In genomic region chr11:65649469-65649868, GRCm38 (mm10) we compare ENCODE assay signal across 28 mouse cellular contexts.
A peak's percentile ranks its signal among the peaks of the same experiment; 100 is the strongest.
DNase-seq lines count a peak whose midpoint lies in the region; ATAC-seq and TF ChIP-seq lines count a peak whose summit lies in the region.
"Had no signal": no experiment of that assay in that cellular context is flagged by ENCODE, and none has a peak within 500 bp of the region (broad histone marks: within the 10 kb centered on the region; RNA-seq: fewer than 3 reads in every experiment).

No protein-coding gene starts in this region.

- no peak for TF ChIP-seq CTCF in heart, adult 2 months (IDR thresholded peaks at IDR 0.05)

- no peak overlapping the region for H3K4me3 ChIP-seq in heart, adult 2 months
- H3K4me3 ChIP-seq in heart, embryonic 15.5 days: no peak overlapping the region
- H3K4me3 ChIP-seq in liver, embryonic 15.5 days (replicated peaks): peak overlapping the region; percentile 32
- H3K4me3 ChIP-seq in midbrain, embryonic 10.5 days: no peak overlapping the region
- H3K4me3 ChIP-seq: embryonic facial prominence, embryonic 10.5 days; kidney, embryonic 15.5 days; limb, embryonic 12.5 days; megakaryocyte, embryonic 14.5 days had no signal

- WGBS in heart, adult 2 months: 39% methylated on average over 4 of the region's 4 CpGs
- 33% methylated on average over 4 of the region's 4 CpGs for WGBS in heart, embryonic 15.5 days
- 31% methylated on average over 4 of the region's 4 CpGs for WGBS in liver, embryonic 15.5 days (ENCODE audit: insufficient replicate concordance)
- 88% methylated on average over 4 of the region's 4 CpGs for WGBS in midbrain, embryonic 10.5 days

- H3K9ac ChIP-seq in heart, adult 2 months (ENCODE audit: low read depth, low read length): no peak overlapping the region
- H3K9ac ChIP-seq in heart, embryonic 15.5 days: no peak overlapping the region
- H3K9ac ChIP-seq in liver, embryonic 15.5 days: peak overlapping the region; percentile 44; the same call in 1 of the 2 replicates
- H3K9ac ChIP-seq: kidney, embryonic 15.5 days; limb, embryonic 12.5 days had no signal

- DNase-seq in heart, adult 2 months: no peak
- DNase-seq in heart, postnatal 4 days: no peak
- no peak for DNase-seq in heart, adult 8-10 months (ENCODE audit: low spot score)
- peak; percentile 7 for DNase-seq in liver
- DNase-seq in spleen, postnatal 10 days (ENCODE audit: low spot score in 2 of 2): no peak
- no peak for DNase-seq in midbrain, embryonic 10.5 days (ENCODE audit: low spot score)
- DNase-seq: adrenal gland, adult 2 months; B cell, adult 2 months; cerebellum, adult 11-12 months; cerebellum, postnatal 10 days; gastrocnemius, postnatal 10 days; kidney, postnatal 36 days; lung, adult 2 months; lung, postnatal 36 days; retina, postnatal 1 day; right cerebral cortex, postnatal 25 days; spleen, adult 18-20 months; thymus, postnatal 14 days had no signal

- peak overlapping the region; percentile 64 for H3K27ac ChIP-seq in heart, adult 2 months
- peak overlapping the region; percentile 96 for H3K27ac ChIP-seq in heart, embryonic 15.5 days
- peak overlapping the region; percentile 89 for H3K27ac ChIP-seq in liver, embryonic 15.5 days (replicated peaks)
- H3K27ac ChIP-seq in midbrain, embryonic 10.5 days (replicated peaks): no peak overlapping the region
- H3K27ac ChIP-seq: embryonic facial prominence, embryonic 10.5 days; hindbrain, postnatal 0 days; kidney, embryonic 15.5 days; limb, embryonic 12.5 days had no signal

- no peak for ATAC-seq in heart, embryonic 15.5 days (replicated peaks; ENCODE audit: insufficient number of reproducible peaks, insufficient read depth, low FRiP score, low read depth)
- peak; percentile 54 for ATAC-seq in liver, embryonic 15.5 days (ENCODE audit: insufficient read depth)
- ATAC-seq: forebrain, embryonic 14.5 days; hindbrain, postnatal 0 days; intestine, postnatal 0 days had no signal

- peaks cover 3% of the 10 kb centered on the region; the same call in 1 of the 2 replicates for H3K4me1 ChIP-seq in heart, adult 2 months (ENCODE audit: control insufficient read depth, insufficient read depth, low read length)
- peaks cover 74% of the 10 kb centered on the region for H3K4me1 ChIP-seq in heart, embryonic 15.5 days (replicated peaks)
- peaks cover 57% of the 10 kb centered on the region for H3K4me1 ChIP-seq in liver, embryonic 15.5 days (replicated peaks)
- no peaks in the 10 kb centered on the region for H3K4me1 ChIP-seq in midbrain, embryonic 10.5 days
- H3K4me1 ChIP-seq: limb, embryonic 12.5 days; megakaryocyte, embryonic 14.5 days had no signal

- H3K4me2 ChIP-seq in heart, embryonic 15.5 days: peak overlapping the region; percentile 39; the same call in 1 of the 2 replicates
- peak overlapping the region; percentile 66 for H3K4me2 ChIP-seq in liver, embryonic 15.5 days
- H3K4me2 ChIP-seq: kidney, embryonic 15.5 days; limb, embryonic 12.5 days had no signal

- H3K27me3 ChIP-seq in heart, adult 2 months (ENCODE audit: control insufficient read depth, insufficient read depth, low read length): no peaks in the 10 kb centered on the region
- H3K27me3 ChIP-seq in heart, embryonic 15.5 days: no peaks in the 10 kb centered on the region
- no peaks in the 10 kb centered on the region for H3K27me3 ChIP-seq in liver, embryonic 15.5 days
- H3K27me3 ChIP-seq in midbrain, embryonic 10.5 days (ENCODE audit: low read depth, poor library complexity, severe bottlenecking): no peaks in the 10 kb centered on the region
- H3K27me3 ChIP-seq: kidney, embryonic 15.5 days; limb, embryonic 12.5 days had no signal

- TF ChIP-seq EP300 in heart, adult 2 months (IDR thresholded peaks at IDR 0.05; ENCODE audit: insufficient read depth, low read depth, low read length): no peak

- H3K79me2 ChIP-seq in heart, adult 2 months (replicated peaks; ENCODE audit: control insufficient read depth, insufficient read depth, low read length): no peaks in the 10 kb centered on the region

- TF ChIP-seq POLR2A in heart, adult 2 months (IDR thresholded peaks at IDR 0.05; ENCODE audit: insufficient read depth, low read depth, low read length): no peak

- no peaks in the 10 kb centered on the region for H3K9me3 ChIP-seq in heart, embryonic 15.5 days (replicated peaks)
- H3K9me3 ChIP-seq in liver, embryonic 15.5 days (replicated peaks): no peaks in the 10 kb centered on the region
- no peaks in the 10 kb centered on the region for H3K9me3 ChIP-seq in midbrain, embryonic 10.5 days (replicated peaks)
- H3K9me3 ChIP-seq: embryonic facial prominence, embryonic 10.5 days; G1E; kidney, embryonic 15.5 days; limb, embryonic 12.5 days; megakaryocyte, embryonic 14.5 days had no signal

- H3K36me3 ChIP-seq in heart, adult 2 months (ENCODE audit: control insufficient read depth, insufficient read depth, low read length): peaks cover 9% of the 10 kb centered on the region
- H3K36me3 ChIP-seq in heart, embryonic 15.5 days: no peaks in the 10 kb centered on the region
- H3K36me3 ChIP-seq in liver, embryonic 15.5 days (replicated peaks): no peaks in the 10 kb centered on the region
- H3K36me3 ChIP-seq in midbrain, embryonic 10.5 days: no peaks in the 10 kb centered on the region
- H3K36me3 ChIP-seq: embryonic facial prominence, embryonic 10.5 days; G1E; kidney, embryonic 15.5 days; limb, embryonic 12.5 days had no signal

- intact Hi-C loops in heart, adult 2 months (cut with DNase I): no loop called here
